Mouse (Mus musculus) liver, adult (tissue): ENCODE results near the gene Rgsl1.

Experiments used
- GATA4 ChIP-seq: IDR thresholded peaks from 2 replicates; pipeline ENCODE4 v1.6.1; 2014; ENCODE audit warnings: mild to moderate bottlenecking, low read length; ENCODE audit not compliant: insufficient replicate concordance

The Rgsl1 gene

GRCm38 (mm10) chr1:153734866-153735265 lies 109.1 kb downstream of the Rgsl1 start:
- TF ChIP-seq GATA4 = no peak

- no peak for TF ChIP-seq GATA4
Observed at GRCm38 (mm10) chr1:153733181-153733580, 110.8 kb downstream of the Rgsl1 start.

DNA sequence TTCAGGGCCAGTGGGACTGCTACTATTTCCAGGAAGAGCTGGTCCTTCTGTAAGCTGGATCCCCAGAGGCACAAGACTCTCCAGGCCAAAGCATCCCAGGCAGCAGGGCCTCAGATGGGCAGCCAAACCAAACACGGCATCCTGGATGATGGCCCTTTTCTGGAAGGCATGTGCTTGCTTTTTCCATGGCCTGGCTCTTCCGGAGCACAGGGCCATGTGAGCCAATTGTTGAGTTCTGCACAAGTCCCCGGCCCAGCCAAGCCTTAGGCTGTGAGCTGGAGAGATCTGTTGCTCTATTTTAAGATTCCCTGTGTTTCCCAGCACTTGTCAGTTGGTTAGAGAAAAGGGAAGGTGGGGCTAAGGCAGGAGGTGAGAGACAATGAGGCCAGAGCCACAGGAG lies 113.3 kb downstream of the Rgsl1 start:
- TF ChIP-seq GATA4 = no peak

DNA sequence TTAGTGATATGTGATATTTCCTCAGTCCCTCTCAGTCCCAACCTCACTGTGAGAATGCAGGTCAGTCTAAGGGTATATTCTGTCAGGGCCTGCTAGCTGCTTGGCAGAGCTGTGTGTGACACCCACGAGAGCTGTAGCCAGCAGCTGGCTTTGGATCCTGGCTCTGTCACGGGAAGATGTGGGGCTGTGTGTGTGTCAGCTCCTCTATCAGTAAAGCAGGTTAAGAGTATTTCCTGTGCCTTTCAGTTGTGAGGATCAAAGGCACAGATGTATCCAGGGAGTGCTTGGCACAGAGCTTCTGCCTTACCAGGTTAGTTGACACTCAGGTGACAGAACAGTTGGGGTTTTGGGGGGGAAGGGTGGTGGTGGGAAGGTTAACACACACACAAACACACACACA lies 114.1 kb downstream of the Rgsl1 start:
- no peak for TF ChIP-seq GATA4
